Mouse (Mus musculus) 3134 (cell line): Measurements from ENCODE around the gene Aagab.

Experiments used
- DNase-seq: peaks from one replicate; pipeline ENCODE4 v3.0.0-alpha.2; 2011; ENCODE audit warnings: low spot score; ENCODE audit not compliant: insufficient read length; ENCODE audit errors: extremely low read depth

The Aagab gene

DNA sequence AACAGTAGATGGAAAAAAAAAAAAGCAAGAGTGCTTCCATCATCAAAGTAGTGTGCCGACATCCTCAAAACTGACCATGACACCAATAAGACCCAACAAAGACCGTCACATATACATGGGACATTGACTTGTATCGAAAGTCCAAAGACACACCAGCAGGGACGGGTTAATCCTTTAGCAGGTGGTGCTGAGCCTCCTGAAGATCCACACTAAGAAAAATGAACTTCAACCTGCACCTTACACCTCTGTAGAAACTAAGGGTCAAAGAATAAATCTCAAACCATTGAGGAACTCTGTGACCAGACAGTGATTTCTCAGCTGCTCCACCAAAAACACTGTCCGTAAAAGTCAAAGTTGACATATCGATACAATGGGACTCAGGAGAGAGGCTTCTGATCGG is 67.4 kb downstream of the Aagab start:
- DNase-seq: no peak

DNA sequence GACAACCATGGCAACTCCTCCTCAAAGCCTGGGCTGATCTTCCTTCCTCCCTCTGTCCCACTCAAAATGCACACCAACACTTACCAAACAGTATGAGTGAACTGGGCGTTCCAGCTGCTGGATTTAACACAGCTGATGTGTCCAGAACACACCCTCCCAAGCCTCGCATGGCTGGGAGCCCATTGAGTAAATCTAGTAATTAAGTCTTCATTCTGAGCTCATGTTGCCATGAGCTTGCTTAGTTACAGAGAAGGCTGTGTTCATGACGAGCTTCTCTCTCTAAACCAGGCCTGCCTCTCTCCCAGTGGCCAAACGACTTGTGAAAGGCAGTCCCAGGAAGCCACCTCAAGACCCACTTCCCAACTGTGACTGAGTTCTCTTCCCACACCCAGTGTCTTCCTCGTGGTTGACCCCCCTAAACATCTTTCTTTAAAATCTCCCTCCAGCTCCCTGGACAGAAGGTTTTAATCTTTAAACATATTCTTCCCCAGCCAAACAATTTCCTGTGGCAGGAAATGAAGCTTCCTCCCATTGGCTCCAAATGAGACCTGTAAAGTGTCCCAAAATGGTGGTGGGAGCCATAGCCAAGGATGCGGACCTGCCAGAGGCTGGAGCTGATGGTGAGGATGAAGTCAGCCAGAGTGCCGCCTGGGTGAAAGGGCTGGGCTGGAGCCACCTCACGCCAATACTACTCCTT is 70.5 kb downstream of the Aagab start:
- DNase-seq: no peak

DNA sequence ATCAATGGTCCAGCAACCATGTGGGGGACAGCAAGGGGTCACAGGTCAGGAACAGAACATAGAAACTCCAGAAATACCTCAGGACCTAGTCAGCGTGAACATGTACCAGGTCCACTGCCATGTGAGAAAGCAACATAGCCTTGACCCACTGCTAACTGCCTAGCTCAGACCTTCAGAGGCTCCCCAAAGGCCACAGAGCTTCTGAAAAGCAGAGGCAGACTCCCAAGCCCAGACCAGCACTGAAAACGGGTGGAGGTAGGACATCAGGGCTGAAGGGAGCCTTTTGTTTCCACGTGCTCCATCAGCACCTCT is 71.0 kb downstream of the Aagab start:
- DNase-seq: no peak

DNA sequence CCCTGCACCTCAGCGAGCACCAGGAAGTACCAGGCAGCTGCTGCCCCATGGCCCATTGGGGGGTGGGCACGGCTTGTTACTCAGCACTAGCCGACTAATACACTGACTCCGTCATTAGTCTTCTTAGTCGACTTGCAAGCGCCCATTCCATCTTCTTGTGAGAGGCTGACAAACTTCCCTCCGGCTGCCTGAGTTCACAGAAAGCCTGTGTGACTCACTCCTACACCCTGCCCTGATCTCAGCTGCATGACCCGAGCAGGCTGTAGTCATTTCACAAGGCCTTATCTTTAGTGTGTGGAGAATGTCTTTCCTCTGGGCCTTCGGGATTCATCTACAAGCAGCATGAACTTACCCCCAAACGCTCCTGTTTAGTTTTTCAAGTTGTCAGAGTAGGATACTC is 72.2 kb downstream of the Aagab start:
- DNase-seq: peak; percentile 69

DNA sequence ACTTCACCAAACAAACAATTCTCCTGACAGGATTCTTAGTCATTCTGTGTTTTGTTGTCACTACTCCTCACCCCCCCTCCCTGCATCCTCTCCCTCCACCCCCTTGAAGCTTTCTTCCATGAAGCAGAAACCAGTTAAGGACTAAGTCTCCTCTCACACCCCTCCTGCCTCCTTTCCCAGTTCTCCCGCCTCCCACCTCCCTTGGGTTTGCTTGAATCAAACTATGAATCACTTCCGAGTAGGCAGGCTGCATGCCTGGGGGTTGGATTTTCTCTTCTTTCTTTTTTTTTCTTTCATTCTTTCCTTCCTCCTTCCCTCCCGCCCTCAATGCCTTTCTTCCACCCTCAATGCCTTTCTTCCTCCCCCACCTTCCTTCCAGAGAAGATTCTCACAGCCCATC is 75.2 kb downstream of the Aagab start:
- peak; percentile 79 for DNase-seq

DNA sequence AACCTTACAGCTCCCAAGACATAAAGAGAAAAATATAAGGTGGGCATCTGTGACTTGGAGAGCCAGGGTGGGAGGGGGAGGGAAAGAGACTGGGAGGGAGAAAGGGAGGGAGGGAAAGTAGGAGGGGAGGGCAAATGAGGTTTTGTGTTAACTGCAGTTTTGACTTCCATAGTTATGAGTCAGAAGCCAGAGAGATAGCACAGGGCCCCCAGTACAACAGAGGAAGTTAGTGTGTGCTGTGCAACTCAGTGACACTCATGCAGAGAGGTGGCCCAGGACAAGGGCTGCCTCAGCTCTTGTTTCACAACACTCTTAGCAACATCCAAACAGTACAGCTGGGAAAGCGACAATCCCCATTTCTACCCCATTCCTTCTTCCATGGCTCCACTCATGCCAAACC is 75.6 kb downstream of the Aagab start:
- no peak for DNase-seq

DNA sequence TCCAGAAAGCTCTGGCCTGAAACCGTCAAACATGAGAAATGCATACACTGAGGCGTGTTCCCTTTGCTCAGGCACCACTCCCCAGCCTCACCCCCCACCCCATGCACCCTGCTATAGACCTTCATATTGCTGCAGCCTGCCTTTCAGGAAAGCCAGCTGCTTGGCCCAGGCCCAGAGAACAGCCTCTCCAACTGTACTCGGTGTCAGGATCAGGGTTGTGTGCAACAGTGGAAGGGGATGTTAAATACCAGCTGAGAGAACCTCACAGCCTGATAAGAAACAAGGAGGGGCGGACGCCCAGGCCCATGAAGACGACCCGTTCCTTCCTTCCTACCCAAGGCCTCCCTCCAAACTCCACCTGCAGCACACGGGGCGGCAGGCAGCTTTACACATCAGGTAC is 79.8 kb downstream of the Aagab start:
- no peak for DNase-seq

DNA sequence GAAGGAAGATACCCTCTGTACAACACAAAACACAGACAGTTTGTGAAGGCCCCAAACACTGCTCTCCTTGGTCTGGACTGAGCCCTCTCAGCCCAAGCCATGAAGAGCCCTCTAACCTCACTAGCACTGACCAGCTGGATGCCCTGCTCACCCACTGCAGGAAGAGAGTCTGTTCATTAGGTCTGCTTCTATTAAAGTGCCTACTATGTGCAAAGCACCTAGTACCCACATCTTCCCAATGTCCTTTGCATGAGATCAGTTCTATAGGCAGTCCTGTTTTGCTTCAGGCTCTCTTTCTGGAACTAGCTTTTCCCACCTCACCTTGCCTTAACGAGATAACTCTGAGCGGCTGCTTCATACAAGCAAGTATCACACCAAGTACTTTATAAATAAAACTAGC is 80.5 kb downstream of the Aagab start:
- DNase-seq: no peak

DNA sequence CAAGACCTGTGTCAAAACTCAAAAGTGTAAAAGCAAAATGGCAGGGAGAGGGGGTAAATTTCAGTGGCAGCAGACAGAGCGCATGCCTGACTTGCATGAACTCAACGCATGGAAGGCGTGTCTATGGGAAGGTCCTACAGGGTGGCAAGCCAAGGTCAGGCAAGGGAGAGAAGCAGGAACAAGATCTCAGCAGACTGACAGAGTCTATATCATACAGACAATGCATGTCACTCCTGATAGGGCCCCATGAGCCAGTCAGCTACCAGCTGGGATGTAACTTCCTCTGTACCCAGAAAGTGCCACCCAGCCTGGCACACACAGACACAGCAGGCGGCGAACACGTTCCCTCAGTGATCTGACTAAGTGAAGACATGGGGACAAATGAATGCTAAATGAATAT is 81.8 kb downstream of the Aagab start:
- no peak for DNase-seq

DNA sequence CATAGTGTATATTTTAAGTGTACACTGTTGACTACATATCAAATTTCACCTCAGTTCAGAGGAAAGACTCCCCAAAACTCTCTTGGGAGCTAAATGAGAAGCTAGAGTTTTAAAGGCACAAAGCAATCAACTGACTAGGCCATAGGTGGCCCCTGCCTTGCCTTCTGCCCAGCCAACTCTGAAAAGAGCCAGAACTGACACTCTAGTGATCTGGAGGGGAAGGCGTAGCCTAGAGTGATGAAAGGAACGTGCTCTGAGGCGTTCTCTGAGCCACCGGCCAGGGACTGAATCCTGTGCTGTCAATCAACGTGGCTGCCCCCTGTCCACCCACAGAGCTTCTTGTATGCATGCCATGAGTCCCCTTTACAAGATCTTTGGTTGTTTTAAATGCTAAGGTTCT is 82.9 kb downstream of the Aagab start:
- DNase-seq: no peak

DNA sequence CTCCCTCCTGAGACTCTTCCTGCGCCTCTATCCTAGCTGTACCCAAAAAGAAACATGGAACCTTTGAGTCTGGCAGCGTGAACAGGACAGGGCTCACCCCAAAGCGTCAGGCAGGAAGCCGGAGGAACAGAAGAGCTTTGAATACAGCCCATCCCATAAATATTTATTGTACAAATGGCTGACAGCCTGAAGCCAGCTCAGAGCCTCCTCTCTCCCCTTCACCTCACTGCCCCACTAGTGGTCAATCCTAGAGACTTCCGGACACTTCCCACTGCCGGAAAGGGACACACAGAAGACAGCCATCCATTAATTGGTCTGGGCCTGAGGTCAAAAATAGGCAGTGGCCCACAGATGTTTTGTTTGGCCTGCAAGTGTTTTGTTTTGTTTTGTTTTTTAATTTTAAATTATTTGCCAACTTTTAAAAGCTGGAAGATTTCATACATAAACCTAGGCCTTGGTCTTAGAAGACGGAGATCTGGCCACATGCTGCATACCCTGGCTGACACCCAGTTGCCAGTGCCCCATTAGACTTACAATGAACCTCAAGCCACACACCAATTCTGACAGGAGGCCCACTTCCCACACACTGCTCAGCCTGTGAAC is 85.1 kb downstream of the Aagab start:
- DNase-seq: no peak

DNA sequence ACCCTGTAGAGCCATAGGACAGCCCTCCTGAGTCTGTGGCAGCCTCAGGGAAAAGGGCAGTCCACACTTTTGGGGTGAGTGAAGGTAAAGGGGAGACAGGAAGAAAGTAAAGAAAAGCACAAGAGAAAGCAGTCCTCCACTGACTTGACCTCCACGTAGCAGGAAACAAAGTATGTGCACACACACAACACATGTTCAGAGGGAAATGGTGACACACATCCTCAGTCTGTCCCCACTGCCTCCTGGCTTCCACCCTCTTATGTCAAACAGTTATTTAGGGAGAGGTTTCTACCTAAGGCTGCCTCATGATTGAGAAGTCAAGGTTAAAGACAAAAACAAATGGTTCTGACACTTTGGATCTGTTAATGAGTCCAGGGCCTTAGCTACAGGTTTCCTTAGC is 88.1 kb downstream of the Aagab start:
- no peak for DNase-seq

DNA sequence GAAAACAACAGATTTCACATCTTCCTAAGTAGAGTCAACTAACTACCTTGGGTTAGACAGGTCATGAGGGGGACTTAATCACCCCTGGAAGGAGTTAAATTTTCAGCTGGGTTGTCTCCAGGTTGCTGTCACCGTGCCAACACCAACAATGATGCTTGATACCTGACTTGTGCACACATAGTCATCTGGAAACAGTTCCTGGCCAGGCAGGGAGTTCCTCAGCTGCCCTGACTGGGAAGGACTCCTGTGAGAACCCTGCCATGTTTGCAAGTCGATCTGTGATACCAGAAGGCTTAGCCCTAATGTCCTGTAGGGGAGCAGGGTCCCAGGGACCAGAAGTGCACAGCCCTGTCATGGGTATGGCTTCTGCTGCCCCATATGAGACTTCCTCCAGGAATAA is 89.5 kb downstream of the Aagab start:
- no peak for DNase-seq
